Mouse (Mus musculus) myocyte (in vitro differentiated cells): ENCODE measurements around the gene 2610528A11Rik.

Experiments used
- CEBPB ChIP-seq: IDR thresholded peaks from 2 replicates; pipeline ENCODE4 v1.6.1; 2011; ENCODE audit warnings: mild to moderate bottlenecking, moderate library complexity; ENCODE audit not compliant: poor library complexity, insufficient read depth, severe bottlenecking
- E2F4 ChIP-seq: IDR thresholded peaks from one replicate; pipeline ENCODE4 v1.6.1; 2011; ENCODE audit warnings: mild to moderate bottlenecking, control low read depth, moderate library complexity; ENCODE audit not compliant: insufficient read depth
- MAX ChIP-seq: IDR thresholded peaks from one replicate; pipeline ENCODE4 v1.6.1; 2011; ENCODE audit warnings: low read depth, mild to moderate bottlenecking, control low read depth
- MYOD1 ChIP-seq, 3 experiments: IDR thresholded peaks; one replicate each; pipeline ENCODE4 v1.6.1; 2011; ENCODE audit warnings: control low read depth in 2 of 3, low read depth in 2 of 3, mild to moderate bottlenecking in 2 of 3, moderate library complexity in 1 of 3; ENCODE audit not compliant: insufficient read length in 2 of 3, control insufficient read depth in 1 of 3
- MYOG ChIP-seq, 3 experiments: IDR thresholded peaks; one replicate each; pipeline ENCODE4 v1.6.1; 2011; ENCODE audit warnings: control low read depth in 2 of 3, low read depth in 2 of 3, mild to moderate bottlenecking in 2 of 3; ENCODE audit not compliant: insufficient read length in 2 of 3, control insufficient read depth in 1 of 3, insufficient read depth in 1 of 3
- POLR2A ChIP-seq: IDR thresholded peaks from one replicate; pipeline ENCODE4 v1.6.1; 2011; ENCODE audit warnings: low read depth, mild to moderate bottlenecking, control low read depth, moderate library complexity; ENCODE audit not compliant: insufficient read length
- POLR2AphosphoS2 ChIP-seq: IDR thresholded peaks from one replicate; pipeline ENCODE4 v1.6.1; 2011; ENCODE audit warnings: low read depth, control low read depth; ENCODE audit not compliant: insufficient read length
- REST ChIP-seq: IDR thresholded peaks from one replicate; pipeline ENCODE4 v1.6.1; 2011; ENCODE audit warnings: mild to moderate bottlenecking, control low read depth, moderate library complexity; ENCODE audit not compliant: insufficient read depth, insufficient read length
- SRF ChIP-seq: IDR thresholded peaks from one replicate; pipeline ENCODE4 v1.6.1; 2011; ENCODE audit warnings: low read depth; ENCODE audit not compliant: control insufficient read depth, insufficient read length
- TCF12 ChIP-seq: IDR thresholded peaks from one replicate; pipeline ENCODE4 v1.6.1; 2011; ENCODE audit warnings: mild to moderate bottlenecking, control low read depth; ENCODE audit not compliant: poor library complexity, insufficient read depth, severe bottlenecking
- TCF3 ChIP-seq: IDR thresholded peaks from one replicate; pipeline ENCODE4 v1.6.1; 2011; ENCODE audit warnings: low read depth, control low read depth; ENCODE audit not compliant: insufficient read length
- USF1 ChIP-seq: IDR thresholded peaks from one replicate; pipeline ENCODE4 v1.6.1; 2011; ENCODE audit warnings: low read depth, mild to moderate bottlenecking, control low read depth, moderate library complexity

DNA sequence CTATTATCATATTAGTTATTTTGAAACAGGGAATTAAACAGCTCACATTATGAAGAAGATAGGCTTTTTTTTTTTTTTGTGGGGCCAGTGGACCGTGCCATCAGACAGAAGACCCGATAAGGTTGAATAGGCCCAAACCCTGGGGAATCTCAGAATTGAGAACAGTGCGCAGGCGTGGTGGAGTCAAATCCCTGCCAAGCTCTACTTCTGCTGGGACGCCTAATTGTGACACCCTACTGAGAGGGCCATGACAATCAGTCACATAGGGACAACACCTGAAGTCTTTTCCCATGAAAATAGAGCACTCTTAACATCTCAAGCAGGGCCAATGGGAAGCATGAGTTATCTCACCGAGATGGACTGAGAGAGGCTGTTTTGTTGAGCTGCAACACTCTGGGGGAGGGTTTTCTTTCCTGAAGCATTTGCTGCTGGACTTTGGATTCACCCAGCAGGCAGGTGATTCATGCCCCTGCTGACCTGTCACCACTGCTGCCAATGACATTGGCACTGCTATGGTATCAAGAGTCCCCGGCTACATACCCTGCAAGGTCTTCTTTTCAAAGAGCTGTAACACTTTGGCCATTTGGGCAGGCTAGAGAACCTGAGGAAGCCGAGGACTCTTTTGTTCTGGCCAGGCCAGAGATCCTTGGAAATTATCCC lies 25.4 kb upstream of the 2610528A11Rik start:
- TF ChIP-seq POLR2A (no peak), TCF3 (no peak), MYOG (IDR thresholded peaks at IDR 0.05; ENCODE audit: control insufficient read depth in 1 of 3, insufficient read depth in 1 of 3, insufficient read length in 2 of 3, low read depth in 2 of 3) (no peak), MYOD1 (IDR thresholded peaks at IDR 0.05; ENCODE audit: control insufficient read depth in 1 of 3, insufficient read length in 2 of 3, low read depth in 2 of 3) (no peak), MAX (no peak), REST (no peak), USF1 (no peak), E2F4 (no peak), TCF12 (no peak), CEBPB (no peak), SRF (no peak), POLR2AphosphoS2 (no peak)
